Mouse (Mus musculus): ENCODE data around the gene Pgs1. TPM values are rescaled to one million over a fixed set of nuclear protein-coding genes. Genes with fewer than 3 reads are reported as not detected.

The Pgs1 gene
- polyA plus RNA-seq, 1 experiment from 2014 or later = 58.1 TPM

GRCm38 (mm10) chr11:118003718-118004117, 17.6 kb downstream of the Pgs1 start:
- no peak overlapping the region for H3K4me2 ChIP-seq (ENCODE audit: low read length)
- H3K27ac ChIP-seq (ENCODE audit: low read length) = no peak overlapping the region
- H3K4me1 ChIP-seq (replicated peaks; ENCODE audit: control insufficient read depth, insufficient read depth, low read length) = no peaks in the 10 kb centered on the region
- 85% methylated on average over 5 of the region's 5 CpGs for WGBS
- H3K36me3 ChIP-seq (ENCODE audit: control insufficient read depth, insufficient read depth) = peaks cover 25% of the 10 kb centered on the region
- H3K9me3 ChIP-seq (ENCODE audit: control insufficient read depth, low read length) = no peaks in the 10 kb centered on the region
- no peak overlapping the region for H3K9ac ChIP-seq (replicated peaks; ENCODE audit: low read depth, low read length)
- no peak for ATAC-seq
- H3K4me3 ChIP-seq (replicated peaks; ENCODE audit: low read length) = no peak overlapping the region
- no peaks in the 10 kb centered on the region for H3K27me3 ChIP-seq (replicated peaks; ENCODE audit: control insufficient read depth, insufficient read depth, low read length)

GRCm38 (mm10) chr11:118004217-118004616, 18.1 kb downstream of the Pgs1 start:
- Histone ChIP-seq H3K36me3 (ENCODE audit: control insufficient read depth, insufficient read depth) (peaks cover 25% of the 10 kb centered on the region), H3K4me3 (replicated peaks; ENCODE audit: low read length) (no peak overlapping the region), H3K27ac (ENCODE audit: low read length) (no peak overlapping the region), H3K9me3 (ENCODE audit: control insufficient read depth, low read length) (no peaks in the 10 kb centered on the region), H3K27me3 (replicated peaks; ENCODE audit: control insufficient read depth, insufficient read depth, low read length) (no peaks in the 10 kb centered on the region), H3K4me2 (ENCODE audit: low read length) (no peak overlapping the region), H3K4me1 (replicated peaks; ENCODE audit: control insufficient read depth, insufficient read depth, low read length) (no peaks in the 10 kb centered on the region), H3K9ac (replicated peaks; ENCODE audit: low read depth, low read length) (no peak overlapping the region)
- 92% methylated on average over 5 of the region's 5 CpGs for WGBS
- ATAC-seq = no peak

GRCm38 (mm10) chr11:118007460-118008143, 21.5 kb downstream of the Pgs1 start:
- no peak overlapping the region for H3K4me3 ChIP-seq (replicated peaks; ENCODE audit: low read length)
- H3K27me3 ChIP-seq (replicated peaks; ENCODE audit: control insufficient read depth, insufficient read depth, low read length) = no peaks in the 10 kb centered on the region
- 0 out of 2 replicates have a peak, but pooled peaks cover 6% of the 10 kb centered on the region for H3K4me1 ChIP-seq (replicated peaks; ENCODE audit: control insufficient read depth, insufficient read depth, low read length)
- peaks cover 18% of the 10 kb centered on the region for H3K36me3 ChIP-seq (ENCODE audit: control insufficient read depth, insufficient read depth)
- no peaks in the 10 kb centered on the region for H3K9me3 ChIP-seq (ENCODE audit: control insufficient read depth, low read length)
- 78% methylated on average over 8 of the region's 8 CpGs for WGBS
- no peak overlapping the region for H3K4me2 ChIP-seq (ENCODE audit: low read length)
- ATAC-seq = no peak
- no peak overlapping the region for H3K27ac ChIP-seq (ENCODE audit: low read length)
- H3K9ac ChIP-seq (replicated peaks; ENCODE audit: low read depth, low read length) = no peak overlapping the region

GRCm38 (mm10) chr11:118008144-118008805, 22.2 kb downstream of the Pgs1 start:
- 82% methylated on average over 5 of the region's 5 CpGs for WGBS
- no peaks in the 10 kb centered on the region for H3K27me3 ChIP-seq (replicated peaks; ENCODE audit: control insufficient read depth, insufficient read depth, low read length)
- H3K9me3 ChIP-seq (ENCODE audit: control insufficient read depth, low read length) = no peaks in the 10 kb centered on the region
- H3K4me2 ChIP-seq (ENCODE audit: low read length) = no peak overlapping the region
- no peak overlapping the region for H3K4me3 ChIP-seq (replicated peaks; ENCODE audit: low read length)
- H3K4me1 ChIP-seq (replicated peaks; ENCODE audit: control insufficient read depth, insufficient read depth, low read length) = 0 out of 2 replicates have a peak, but pooled peaks cover 6% of the 10 kb centered on the region
- no peak overlapping the region for H3K9ac ChIP-seq (replicated peaks; ENCODE audit: low read depth, low read length)
- no peak overlapping the region for H3K27ac ChIP-seq (ENCODE audit: low read length)
- no peak for ATAC-seq
- peaks cover 18% of the 10 kb centered on the region for H3K36me3 ChIP-seq (ENCODE audit: control insufficient read depth, insufficient read depth)

- Histone ChIP-seq H3K9me3 (ENCODE audit: control insufficient read depth, low read length) (no peaks in the 10 kb centered on the region), H3K4me2 (ENCODE audit: low read length) (no peak overlapping the region), H3K4me3 (replicated peaks; ENCODE audit: low read length) (no peak overlapping the region), H3K4me1 (replicated peaks; ENCODE audit: control insufficient read depth, insufficient read depth, low read length) (0 out of 2 replicates have a peak, but pooled peaks cover 6% of the 10 kb centered on the region), H3K9ac (replicated peaks; ENCODE audit: low read depth, low read length) (no peak overlapping the region), H3K27ac (ENCODE audit: low read length) (no peak overlapping the region), H3K36me3 (ENCODE audit: control insufficient read depth, insufficient read depth) (peaks cover 15% of the 10 kb centered on the region), H3K27me3 (replicated peaks; ENCODE audit: control insufficient read depth, insufficient read depth, low read length) (no peaks in the 10 kb centered on the region)
- ATAC-seq = no peak
- 87% methylated on average over 8 of the region's 8 CpGs for WGBS
These were observed 22.8 kb downstream of the Pgs1 start for GRCm38 (mm10) chr11:118008843-118009242.

GRCm38 (mm10) chr11:118009865-118010571, 23.9 kb downstream of the Pgs1 start:
- 46% methylated on average over 4 of the region's 4 CpGs for WGBS
- Histone ChIP-seq H3K4me3 (replicated peaks; ENCODE audit: low read length) (no peak overlapping the region), H3K4me1 (replicated peaks; ENCODE audit: control insufficient read depth, insufficient read depth, low read length) (0 out of 2 replicates have a peak, but pooled peaks cover 6% of the 10 kb centered on the region), H3K27ac (ENCODE audit: low read length) (no peak overlapping the region), H3K9me3 (ENCODE audit: control insufficient read depth, low read length) (no peaks in the 10 kb centered on the region), H3K27me3 (replicated peaks; ENCODE audit: control insufficient read depth, insufficient read depth, low read length) (no peaks in the 10 kb centered on the region), H3K36me3 (ENCODE audit: control insufficient read depth, insufficient read depth) (peaks cover 9% of the 10 kb centered on the region), H3K9ac (replicated peaks; ENCODE audit: low read depth, low read length) (no peak overlapping the region), H3K4me2 (ENCODE audit: low read length) (no peak overlapping the region)
- ATAC-seq = no peak

GRCm38 (mm10) chr11:118012595-118012994, 26.5 kb downstream of the Pgs1 start:
- Histone ChIP-seq H3K9me3 (ENCODE audit: control insufficient read depth, low read length) (no peaks in the 10 kb centered on the region), H3K27me3 (replicated peaks; ENCODE audit: control insufficient read depth, insufficient read depth, low read length) (no peaks in the 10 kb centered on the region), H3K4me2 (ENCODE audit: low read length) (no peak overlapping the region), H3K36me3 (ENCODE audit: control insufficient read depth, insufficient read depth) (no peaks in the 10 kb centered on the region; the same call in 1 of the 2 replicates), H3K27ac (ENCODE audit: low read length) (no peak overlapping the region), H3K9ac (replicated peaks; ENCODE audit: low read depth, low read length) (no peak overlapping the region), H3K4me1 (replicated peaks; ENCODE audit: control insufficient read depth, insufficient read depth, low read length) (0 out of 2 replicates have a peak, but pooled peaks cover 6% of the 10 kb centered on the region), H3K4me3 (replicated peaks; ENCODE audit: low read length) (no peak overlapping the region)
- 95% methylated on average over 1 of the region's 1 CpGs for WGBS
- ATAC-seq = no peak

- Histone ChIP-seq H3K4me2 (ENCODE audit: low read length) (no peak overlapping the region), H3K27ac (ENCODE audit: low read length) (no peak overlapping the region), H3K36me3 (ENCODE audit: control insufficient read depth, insufficient read depth) (no peaks in the 10 kb centered on the region; the same call in 1 of the 2 replicates), H3K4me1 (replicated peaks; ENCODE audit: control insufficient read depth, insufficient read depth, low read length) (0 out of 2 replicates have a peak, but pooled peaks cover 6% of the 10 kb centered on the region), H3K9me3 (ENCODE audit: control insufficient read depth, low read length) (no peaks in the 10 kb centered on the region), H3K4me3 (replicated peaks; ENCODE audit: low read length) (no peak overlapping the region), H3K27me3 (replicated peaks; ENCODE audit: control insufficient read depth, insufficient read depth, low read length) (no peaks in the 10 kb centered on the region), H3K9ac (replicated peaks; ENCODE audit: low read depth, low read length) (no peak overlapping the region)
- no peak for ATAC-seq
- WGBS = 80% methylated on average over 2 of the region's 2 CpGs
These were observed 27.2 kb downstream of the Pgs1 start for GRCm38 (mm10) chr11:118013339-118013738.

- ATAC-seq = no peak
- H3K36me3 ChIP-seq (ENCODE audit: control insufficient read depth, insufficient read depth) = no peaks in the 10 kb centered on the region; the same call in 1 of the 2 replicates
- no peak overlapping the region for H3K4me3 ChIP-seq (replicated peaks; ENCODE audit: low read length)
- H3K27me3 ChIP-seq (replicated peaks; ENCODE audit: control insufficient read depth, insufficient read depth, low read length) = no peaks in the 10 kb centered on the region
- 0 out of 2 replicates have a peak, but pooled peaks cover 4% of the 10 kb centered on the region for H3K4me1 ChIP-seq (replicated peaks; ENCODE audit: control insufficient read depth, insufficient read depth, low read length)
- H3K9me3 ChIP-seq (ENCODE audit: control insufficient read depth, low read length) = no peaks in the 10 kb centered on the region
- no peak overlapping the region for H3K9ac ChIP-seq (replicated peaks; ENCODE audit: low read depth, low read length)
- H3K4me2 ChIP-seq (ENCODE audit: low read length) = no peak overlapping the region
- no peak overlapping the region for H3K27ac ChIP-seq (ENCODE audit: low read length)
- 85% methylated on average over 12 of the region's 12 CpGs for WGBS
These were observed 28.4 kb downstream of the Pgs1 start for GRCm38 (mm10) chr11:118014391-118014995.

Measured in forebrain, embryonic 16.5 days (tissue).